Mouse (Mus musculus): ENCODE data around the gene Eif2ak3. TPM values are rescaled to one million over a fixed set of nuclear protein-coding genes. Genes with fewer than 3 reads are reported as not detected.

The Eif2ak3 gene
- total and polyA plus RNA-seq, 2 experiments from 2014 or later = 8.3 to 22.3 TPM

DNA sequence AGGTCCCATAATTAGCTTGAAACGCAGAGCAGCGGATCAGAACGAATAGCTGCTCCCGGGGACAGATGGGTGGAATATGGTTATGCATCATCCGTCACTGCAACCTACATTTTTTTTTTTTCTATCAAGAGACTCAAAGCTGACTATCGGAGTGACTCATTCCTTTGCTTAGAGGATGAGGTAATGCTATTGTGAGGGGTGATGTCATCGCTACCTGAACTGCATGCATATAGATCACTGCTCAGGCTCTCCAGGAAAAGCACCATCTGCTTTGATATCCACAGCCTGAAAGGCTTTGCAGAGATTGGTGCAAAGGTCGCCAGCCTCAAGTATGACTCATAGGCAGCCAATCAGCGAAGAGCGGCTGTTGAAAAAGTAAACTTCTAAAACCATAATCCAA is 27.8 kb downstream of the Eif2ak3 start:
- DNase-seq (peak; percentile 46), ATAC-seq (peak; percentile 93)
- Histone ChIP-seq H3K27me3 (ENCODE audit: insufficient read depth, low read length) (no peaks in the 10 kb centered on the region), H3K9me3 (ENCODE audit: low read length) (no peaks in the 10 kb centered on the region), H3K36me3 (ENCODE audit: insufficient read depth) (no peaks in the 10 kb centered on the region), H3K4me1 (ENCODE audit: insufficient read depth) (no peaks in the 10 kb centered on the region), H3K27ac (ENCODE audit: low read depth, low read length) (0 out of 2 replicates have a peak overlapping the region, but pooled peaks have one; percentile 21), H3K4me2 (ENCODE audit: low read depth) (peak overlapping the region; percentile 20), H3K4me3 (ENCODE audit: low read depth, low read length) (no peak overlapping the region; the same call in 1 of the 2 replicates), H3K9ac (0 out of 2 replicates have a peak overlapping the region, but pooled peaks have one; percentile 2)
- TF ChIP-seq CTCF (IDR thresholded peaks at IDR 0.05; ENCODE audit: low read depth) = no peak
- 36% methylated on average over 10 of the region's 10 CpGs for WGBS

DNA sequence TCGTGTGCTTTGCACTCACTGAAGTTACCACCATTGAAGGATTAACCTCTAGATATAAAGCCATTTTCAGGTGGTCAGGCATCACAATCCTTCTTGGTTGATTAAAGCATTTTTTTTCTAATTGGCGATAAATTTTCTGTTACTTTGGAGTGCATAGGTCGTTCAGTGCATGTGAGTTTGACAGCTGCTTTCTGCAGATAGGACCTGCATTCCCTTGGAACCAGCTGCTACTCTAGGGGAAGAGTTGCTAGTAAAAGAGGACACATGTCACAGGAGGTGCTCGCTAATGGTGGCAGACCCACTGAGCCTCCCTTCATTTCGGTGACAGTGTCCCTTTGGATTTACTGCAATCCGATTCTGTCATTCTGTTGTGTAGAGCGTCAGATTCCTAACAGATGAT is 28.3 kb downstream of the Eif2ak3 start:
- no peaks in the 10 kb centered on the region for H3K36me3 ChIP-seq (ENCODE audit: insufficient read depth)
- no peak overlapping the region for H3K27ac ChIP-seq (ENCODE audit: low read depth, low read length)
- H3K27me3 ChIP-seq (ENCODE audit: insufficient read depth, low read length) = no peaks in the 10 kb centered on the region
- no peak overlapping the region for H3K4me3 ChIP-seq (ENCODE audit: low read depth, low read length)
- H3K9me3 ChIP-seq (ENCODE audit: low read length) = no peaks in the 10 kb centered on the region
- H3K4me1 ChIP-seq (ENCODE audit: insufficient read depth) = no peaks in the 10 kb centered on the region
- no peak overlapping the region for H3K9ac ChIP-seq
- DNase-seq = no peak
- TF ChIP-seq CTCF (IDR thresholded peaks at IDR 0.05; ENCODE audit: low read depth) = no peak
- 57% methylated on average over 7 of the region's 7 CpGs for WGBS
- no peak overlapping the region; the same call in 1 of the 2 replicates for H3K4me2 ChIP-seq (ENCODE audit: low read depth)
- ATAC-seq = 0 out of 2 replicates have a peak, but pooled peaks have one; percentile 7

DNA sequence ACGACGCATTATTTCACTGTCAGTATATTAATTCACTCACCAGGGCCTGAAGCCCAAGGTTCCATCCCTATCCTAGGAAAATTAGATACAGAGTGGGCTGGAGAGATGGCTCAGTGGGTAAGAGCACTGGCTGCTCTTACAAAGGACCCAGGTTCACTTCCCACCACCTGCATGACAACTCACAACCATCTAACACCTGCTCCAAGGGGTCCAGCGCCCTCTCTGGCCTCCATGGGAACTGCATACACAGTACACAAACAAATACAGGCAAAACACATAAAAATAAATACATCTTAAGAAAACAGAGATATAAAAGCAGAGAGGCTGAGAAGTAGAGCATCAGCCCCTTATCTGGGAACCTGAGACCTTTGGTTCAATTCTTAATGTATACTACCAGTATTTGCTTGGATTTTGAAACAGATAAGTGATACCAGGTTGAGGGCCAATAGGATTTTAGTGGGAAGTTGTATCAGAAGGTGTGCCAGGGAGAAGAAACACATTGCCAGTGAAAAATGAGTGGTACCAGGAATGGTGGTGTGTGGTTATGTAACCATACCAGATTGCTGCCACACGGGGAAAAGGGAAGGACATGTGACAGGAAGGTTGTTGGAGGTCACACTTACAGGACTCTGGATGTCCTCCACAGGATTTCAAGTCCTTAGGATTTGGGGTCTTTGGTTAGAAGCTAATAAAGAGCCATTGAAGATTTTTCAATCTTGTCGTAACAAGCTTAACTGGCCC is 29.9 kb downstream of the Eif2ak3 start:
- H3K9ac ChIP-seq = no peak overlapping the region
- DNase-seq = no peak
- no peaks in the 10 kb centered on the region for H3K27me3 ChIP-seq (ENCODE audit: insufficient read depth, low read length)
- no peaks in the 10 kb centered on the region for H3K36me3 ChIP-seq (ENCODE audit: insufficient read depth)
- H3K4me3 ChIP-seq (ENCODE audit: low read depth, low read length) = no peak overlapping the region
- peak; percentile 40 for TF ChIP-seq CTCF (IDR thresholded peaks at IDR 0.05; ENCODE audit: low read depth)
- no peaks in the 10 kb centered on the region for H3K4me1 ChIP-seq (ENCODE audit: insufficient read depth)
- no peak for ATAC-seq
- 78% methylated on average over 5 of the region's 5 CpGs for WGBS
- no peaks in the 10 kb centered on the region for H3K9me3 ChIP-seq (ENCODE audit: low read length)
- H3K4me2 ChIP-seq (ENCODE audit: low read depth) = no peak overlapping the region
- H3K27ac ChIP-seq (ENCODE audit: low read depth, low read length) = no peak overlapping the region

DNA sequence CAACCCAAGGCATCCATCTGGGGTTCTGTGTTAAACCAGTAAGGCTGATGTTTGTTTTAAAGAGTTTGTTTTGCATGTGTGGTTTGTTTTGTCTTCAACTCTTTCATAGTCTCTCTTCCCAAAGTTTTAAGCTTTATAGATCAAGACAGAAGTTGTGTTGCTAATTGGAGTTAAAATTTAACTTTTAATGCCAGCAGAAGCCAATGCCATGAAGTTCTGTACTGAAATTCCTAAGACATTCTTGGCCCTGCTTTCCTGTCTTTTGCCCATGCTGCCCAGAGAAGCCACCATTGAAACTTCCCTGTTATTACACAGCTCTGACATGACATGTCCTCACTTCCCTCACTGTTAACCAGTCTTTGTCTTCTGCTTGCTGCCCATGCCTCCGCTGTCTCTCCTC is 30.7 kb downstream of the Eif2ak3 start:
- H3K4me1 ChIP-seq (ENCODE audit: insufficient read depth) = no peaks in the 10 kb centered on the region
- no peak overlapping the region for H3K9ac ChIP-seq
- ATAC-seq = no peak
- TF ChIP-seq CTCF (IDR thresholded peaks at IDR 0.05; ENCODE audit: low read depth) = no peak
- H3K27ac ChIP-seq (ENCODE audit: low read depth, low read length) = no peak overlapping the region
- WGBS = 93% methylated on average over 1 of the region's 1 CpGs
- 0 out of 2 replicates have a peak, but pooled peaks cover 4% of the 10 kb centered on the region for H3K36me3 ChIP-seq (ENCODE audit: insufficient read depth)
- H3K4me2 ChIP-seq (ENCODE audit: low read depth) = no peak overlapping the region
- no peak for DNase-seq
- H3K27me3 ChIP-seq (ENCODE audit: insufficient read depth, low read length) = no peaks in the 10 kb centered on the region
- no peak overlapping the region for H3K4me3 ChIP-seq (ENCODE audit: low read depth, low read length)
- no peaks in the 10 kb centered on the region for H3K9me3 ChIP-seq (ENCODE audit: low read length)

DNA sequence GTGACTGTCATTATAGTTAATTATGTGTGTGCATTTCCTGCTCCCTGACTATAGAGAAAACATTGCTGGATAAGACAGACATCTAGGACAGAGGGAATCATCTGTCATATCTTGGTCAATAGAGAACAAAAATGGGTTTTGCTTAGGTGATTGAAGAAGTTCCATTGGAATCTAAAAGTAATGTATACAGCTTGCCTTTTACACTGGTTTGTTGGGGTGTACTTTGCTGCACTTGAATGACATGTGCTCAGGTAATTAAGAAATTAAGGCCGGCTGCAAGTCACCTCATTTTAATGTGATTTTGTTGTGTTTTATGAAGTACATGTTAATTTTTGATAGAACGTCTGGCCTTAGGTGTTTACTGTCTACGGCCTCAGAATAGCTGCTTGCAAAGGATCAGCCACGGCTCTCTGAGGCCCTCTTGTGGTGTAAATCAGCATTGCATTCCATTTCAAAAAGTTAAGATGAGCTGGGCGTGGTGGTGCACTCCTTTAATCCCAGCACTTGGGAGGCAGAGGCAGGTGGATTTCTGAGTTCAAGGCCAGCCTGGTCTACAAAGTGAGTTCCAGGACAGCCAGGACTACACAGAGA is 36.5 kb downstream of the Eif2ak3 start:
- peak; percentile 83 for ATAC-seq
- DNase-seq = peak; percentile 88
- peaks cover 31% of the 10 kb centered on the region for H3K36me3 ChIP-seq (ENCODE audit: insufficient read depth)
- no peak overlapping the region for H3K27ac ChIP-seq (ENCODE audit: low read depth, low read length)
- H3K4me3 ChIP-seq (ENCODE audit: low read depth, low read length) = no peak overlapping the region
- WGBS = 13% methylated on average over 5 of the region's 5 CpGs
- H3K9ac ChIP-seq = no peak overlapping the region
- H3K9me3 ChIP-seq (ENCODE audit: low read length) = no peaks in the 10 kb centered on the region
- no peak overlapping the region for H3K4me2 ChIP-seq (ENCODE audit: low read depth)
- no peaks in the 10 kb centered on the region for H3K27me3 ChIP-seq (ENCODE audit: insufficient read depth, low read length)
- H3K4me1 ChIP-seq (ENCODE audit: insufficient read depth) = no peaks in the 10 kb centered on the region
- peak; percentile 94 for TF ChIP-seq CTCF (IDR thresholded peaks at IDR 0.05; ENCODE audit: low read depth)

- no peak overlapping the region for H3K9ac ChIP-seq
- H3K4me3 ChIP-seq (ENCODE audit: low read depth, low read length) = no peak overlapping the region
- H3K27ac ChIP-seq (ENCODE audit: low read depth, low read length) = no peak overlapping the region
- no peaks in the 10 kb centered on the region for H3K9me3 ChIP-seq (ENCODE audit: low read length)
- H3K4me1 ChIP-seq (ENCODE audit: insufficient read depth) = no peaks in the 10 kb centered on the region
- no peak overlapping the region for H3K4me2 ChIP-seq (ENCODE audit: low read depth)
- no peak for ATAC-seq
- no peak for DNase-seq
- H3K27me3 ChIP-seq (ENCODE audit: insufficient read depth, low read length) = no peaks in the 10 kb centered on the region
- peaks cover 71% of the 10 kb centered on the region for H3K36me3 ChIP-seq (ENCODE audit: insufficient read depth)
- no peak for TF ChIP-seq CTCF (IDR thresholded peaks at IDR 0.05; ENCODE audit: low read depth)
- WGBS = 88% methylated on average over 11 of the region's 11 CpGs
These were observed 43.7 kb downstream of the Eif2ak3 start for GRCm38 (mm10) chr6:70887993-70888392.

DNA sequence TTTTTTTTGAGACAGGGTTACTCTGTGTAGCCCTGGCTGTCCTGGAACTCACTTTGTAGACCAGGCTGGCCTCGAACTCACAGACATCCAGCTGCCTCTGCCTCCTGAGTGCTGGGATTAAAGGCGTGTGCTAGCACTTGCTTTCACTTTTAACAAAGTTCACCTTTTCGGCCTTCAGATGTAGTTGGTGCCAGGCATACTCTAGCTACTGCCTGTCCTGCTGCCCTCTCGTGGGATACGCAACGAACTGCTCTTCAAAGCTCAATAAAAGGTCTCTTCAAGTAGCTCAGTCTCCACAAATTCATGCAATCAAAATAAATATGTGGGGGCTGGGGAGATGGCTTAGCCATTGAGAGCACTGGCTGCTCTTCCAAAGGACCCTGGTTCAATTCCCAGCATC is 53.9 kb downstream of the Eif2ak3 start:
- TF ChIP-seq CTCF (IDR thresholded peaks at IDR 0.05; ENCODE audit: low read depth) = peak; percentile 21; the same call in 1 of the 2 replicates
- no peak overlapping the region for H3K9ac ChIP-seq
- DNase-seq = no peak
- H3K9me3 ChIP-seq (ENCODE audit: low read length) = no peaks in the 10 kb centered on the region
- peaks cover 58% of the 10 kb centered on the region for H3K36me3 ChIP-seq (ENCODE audit: insufficient read depth)
- H3K27ac ChIP-seq (ENCODE audit: low read depth, low read length) = no peak overlapping the region
- no peak overlapping the region for H3K4me3 ChIP-seq (ENCODE audit: low read depth, low read length)
- no peak for ATAC-seq
- H3K4me2 ChIP-seq (ENCODE audit: low read depth) = no peak overlapping the region
- H3K4me1 ChIP-seq (ENCODE audit: insufficient read depth) = no peaks in the 10 kb centered on the region
- no peaks in the 10 kb centered on the region for H3K27me3 ChIP-seq (ENCODE audit: insufficient read depth, low read length)
- 71% methylated on average over 6 of the region's 6 CpGs for WGBS
